Mouse (Mus musculus) 3134 (cell line): ENCODE results near the gene Olfr1044.
"Not testable (repeated sequence)": the region's sequence is repeated elsewhere in the genome, so short reads cannot be mapped to it uniquely, and the experiment has no call there.

Source experiments
- DNase-seq: peaks from one replicate; pipeline ENCODE4 v3.0.0-alpha.2; 2011; ENCODE audit warnings: low spot score; ENCODE audit not compliant: insufficient read length; ENCODE audit errors: extremely low read depth

Gene Olfr1044

DNA sequence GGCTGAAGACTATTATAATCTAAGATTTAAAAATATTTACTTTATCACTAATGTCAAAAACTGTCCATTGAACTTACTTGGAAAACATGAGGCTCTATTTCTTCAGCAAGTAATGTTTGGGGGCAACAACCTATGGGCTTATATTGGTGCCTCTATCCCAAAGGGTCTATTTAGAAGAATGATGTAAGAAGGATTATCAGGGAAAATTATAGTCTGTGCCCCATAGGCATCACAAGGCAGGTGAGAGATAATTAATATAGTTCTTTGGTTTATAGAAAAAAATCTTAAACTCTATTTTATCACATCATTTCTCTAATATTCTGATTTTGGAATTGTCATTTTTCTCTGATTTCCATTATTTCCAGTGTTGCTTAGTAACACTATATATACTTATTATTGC is at the start of gene Olfr1044:
Gene Olfr1044, minus strand, starts transcription at position 101 of the 400 bp plus-strand sequence.
- DNase-seq, result no peak

DNA sequence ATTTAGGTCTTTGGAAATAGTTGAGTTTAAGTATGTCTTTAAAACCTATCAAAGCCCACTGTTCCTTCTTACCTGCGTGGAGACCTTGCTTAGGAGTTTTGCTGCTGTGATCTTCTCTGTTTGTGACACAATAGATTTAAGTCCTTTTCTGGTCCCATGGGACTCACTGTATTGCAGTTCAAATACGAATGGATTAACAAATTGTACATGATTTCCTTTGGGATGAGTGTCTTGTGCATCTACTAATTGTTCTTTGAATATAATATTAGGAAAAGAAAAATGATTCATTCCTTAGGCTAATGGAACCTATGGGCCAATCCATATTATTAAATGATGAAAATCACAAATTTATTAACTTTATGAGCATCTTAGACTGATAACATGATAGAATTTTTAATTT is 41.6 kb upstream of the Olfr1044 start, which contains the start of gene Olfr1046:
Gene Olfr1046, minus strand, starts transcription at position 101 of the 400 bp plus-strand sequence.
- no peak for DNase-seq

DNA sequence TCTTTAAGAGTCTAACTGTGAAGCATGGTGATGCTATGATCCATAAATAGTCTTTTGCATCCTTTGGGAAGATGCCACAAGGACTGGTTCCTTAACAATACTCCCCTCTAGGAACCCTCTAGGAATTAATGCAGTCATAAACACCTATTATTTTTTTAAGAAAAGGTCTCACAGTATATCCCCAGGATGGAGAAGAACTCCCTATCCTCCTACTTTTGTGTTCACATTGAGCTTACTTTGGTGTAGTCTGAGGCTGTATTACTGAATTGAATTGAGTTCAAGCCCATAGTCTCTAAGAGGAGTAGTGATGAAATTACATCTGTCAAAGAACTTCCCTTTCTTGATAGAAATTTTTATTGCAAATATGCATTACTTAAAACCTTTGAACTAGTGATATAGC is 25.3 kb upstream of the Olfr1044 start, which contains the start of gene Olfr1045:
Gene Olfr1045, minus strand, starts transcription at position 101 of the 400 bp plus-strand sequence.
- no peak for DNase-seq

DNA sequence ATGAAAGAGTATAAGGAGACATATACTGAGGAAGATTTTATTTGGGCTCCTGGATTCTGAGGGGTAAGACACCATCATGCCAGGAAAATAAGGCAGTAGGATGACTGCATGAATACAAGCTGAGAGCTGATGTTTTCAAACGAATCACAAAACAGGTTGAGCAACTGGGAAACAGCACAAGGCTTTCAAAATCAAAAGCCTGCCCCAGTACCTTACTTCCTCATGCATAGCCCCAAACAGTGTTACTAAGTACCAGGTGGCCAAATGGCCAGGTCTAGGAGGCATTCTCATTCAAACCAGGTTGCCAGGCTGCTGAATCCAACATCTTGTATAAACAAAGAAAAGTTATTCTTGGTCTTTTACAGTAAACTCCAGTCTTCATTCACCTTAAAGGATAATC is 18.2 kb upstream of the Olfr1044 start:
- no peak for DNase-seq

- no peak for DNase-seq
Observed at GRCm38 (mm10) chr2:86185583-86185982, 8.0 kb upstream of the Olfr1044 start, which contains the start of gene Olfr52. Gene Olfr52, minus strand, starts transcription at chr2:86185683.

DNA sequence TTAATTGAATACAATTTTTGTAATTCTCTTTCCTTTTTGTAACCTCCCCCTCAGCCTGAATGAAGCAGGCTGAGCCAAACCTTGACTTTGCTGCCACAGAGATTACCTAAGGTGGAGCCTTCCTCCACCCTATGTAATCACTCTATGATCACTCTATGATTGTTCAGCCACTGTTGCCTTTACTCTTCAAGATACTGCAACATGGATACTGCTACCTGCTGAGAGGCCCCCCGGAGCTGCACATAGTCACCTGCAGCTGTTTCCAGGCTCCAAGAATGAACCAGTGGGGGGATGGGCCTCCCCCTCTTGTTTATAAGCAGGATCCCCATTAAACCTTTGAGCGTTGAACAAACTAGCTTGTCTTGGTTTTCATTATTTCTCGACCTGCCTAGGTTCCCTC is 2.3 kb upstream of the Olfr1044 start:
- DNase-seq, result no peak

GRCm38 (mm10) chr2:86175422-86175821 is 2.2 kb downstream of the Olfr1044 start:
- DNase-seq, result not testable (repeated sequence)

DNA sequence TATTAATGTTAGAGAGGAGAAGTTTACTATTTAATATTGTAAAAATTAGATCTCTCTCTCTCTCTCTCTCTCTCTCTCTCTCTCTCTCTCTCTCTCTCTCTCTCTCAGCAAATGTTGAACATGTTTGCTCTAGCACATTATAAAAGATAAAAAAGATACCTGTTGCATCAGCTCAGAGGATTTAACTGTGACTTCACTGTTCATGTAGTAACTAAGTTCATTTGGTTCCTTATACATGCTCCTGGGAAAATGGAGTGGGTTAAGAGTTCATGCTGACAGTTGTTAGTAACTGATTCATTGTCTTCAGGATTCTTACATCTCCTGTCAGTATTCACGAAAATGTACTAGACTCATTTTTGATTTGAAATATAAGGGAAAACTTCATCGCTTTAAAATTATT is 10.2 kb downstream of the Olfr1044 start, which contains the start of gene Olfr1043:
Gene Olfr1043, minus strand, starts transcription at position 101 of the 400 bp plus-strand sequence.
- DNase-seq, result no peak

DNA sequence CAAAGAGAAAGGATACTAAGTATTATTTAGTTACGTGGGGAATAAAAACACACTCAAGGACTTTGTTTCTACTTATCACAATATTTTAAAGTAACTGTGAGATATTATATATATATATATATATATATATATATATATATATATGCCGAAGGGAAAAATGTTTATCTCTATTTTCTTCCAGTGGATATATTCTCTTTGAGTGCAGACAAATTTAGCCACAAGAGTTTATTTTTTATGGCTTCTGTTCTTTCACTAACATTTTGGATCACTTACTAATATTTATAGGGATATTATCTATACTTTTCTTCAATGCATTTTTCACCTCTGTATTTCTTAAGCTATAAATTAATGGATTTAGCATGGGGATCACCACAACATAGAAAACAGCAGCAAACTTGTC is 15.9 kb downstream of the Olfr1044 start, which contains the start of gene Olfr1042:
Gene Olfr1042, minus strand, starts transcription at position 101 of the 400 bp plus-strand sequence.
- DNase-seq, result no peak

GRCm38 (mm10) chr2:86146632-86147031 is 31.0 kb downstream of the Olfr1044 start, which contains the start of gene Olfr1040:
Gene Olfr1040, minus strand, starts transcription at chr2:86146732.
- DNase-seq, result no peak

DNA sequence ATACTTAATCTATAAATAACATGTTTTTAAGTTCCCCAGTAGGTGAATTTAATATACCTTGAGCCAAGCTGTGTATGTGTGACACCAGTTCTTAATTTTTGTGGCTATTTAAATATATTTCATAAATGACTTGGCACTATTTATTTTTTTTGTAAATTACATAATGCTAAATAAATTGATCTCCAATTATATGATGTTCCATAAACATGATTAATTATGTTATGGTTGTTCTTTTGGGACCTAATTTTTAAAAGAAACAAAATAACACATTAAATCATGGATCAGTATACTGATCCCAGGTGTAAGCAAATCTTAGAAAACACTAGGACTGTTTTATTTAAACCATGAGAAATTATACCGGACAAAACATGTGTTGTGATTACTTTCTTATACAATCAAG is 41.8 kb downstream of the Olfr1044 start, which contains the start of gene Olfr1039:
Gene Olfr1039, minus strand, starts transcription at position 101 of the 400 bp plus-strand sequence.
- no peak for DNase-seq
